Mouse (Mus musculus) G1E (cell line): Measurements from ENCODE around the gene Golt1a.

Experiments
- CTCF ChIP-seq: IDR thresholded peaks from 2 replicates; pipeline ENCODE4 v1.5.1; 2012; ENCODE audit warnings: low read depth, low read length, inconsistent platforms, mixed read lengths
- GATA1 ChIP-seq: IDR thresholded peaks from 2 replicates; pipeline ENCODE4 v1.6.1; 2012; ENCODE audit warnings: borderline replicate concordance, low read length, inconsistent platforms, mixed read lengths
- TAL1 ChIP-seq: conservative IDR thresholded peaks from 2 replicates; pipeline ENCODE4 v1.6.1; 2012; ENCODE audit warnings: low read depth, low read length, inconsistent platforms, mixed read lengths

DNA sequence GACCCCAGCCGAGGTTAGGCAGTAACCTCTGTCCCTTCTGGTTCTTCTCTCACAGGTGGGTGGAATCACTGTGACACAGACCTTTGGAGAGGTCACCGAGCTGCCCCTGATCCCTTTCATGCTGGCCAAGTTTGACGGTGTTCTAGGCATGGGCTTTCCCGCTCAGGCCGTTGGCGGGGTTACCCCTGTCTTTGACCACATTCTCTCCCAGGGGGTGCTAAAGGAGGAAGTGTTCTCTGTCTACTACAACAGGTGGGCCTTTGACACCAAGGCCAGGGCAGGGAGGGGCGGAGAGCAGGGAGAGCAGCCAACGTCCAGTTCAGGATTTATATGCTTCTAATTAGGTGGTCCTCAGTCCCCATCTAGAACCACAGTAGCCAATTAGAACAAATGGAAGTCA lies 46.7 kb downstream of the Golt1a start:
- TF ChIP-seq CTCF = no peak
- TF ChIP-seq GATA1 = no peak
- TF ChIP-seq TAL1 = no peak
